ENCODE assay signal across 8 mouse cellular contexts in genomic region chr13:73467421-73468237, GRCm38 (mm10). TPM values are rescaled to one million over a fixed set of nuclear protein-coding genes. Genes with fewer than 3 reads are reported as not detected.
A peak's percentile ranks its signal among the peaks of the same experiment; 100 is the strongest.
DNase-seq lines count a peak whose midpoint lies in the region; ATAC-seq and TF ChIP-seq lines count a peak whose summit lies in the region.

No protein-coding gene starts in this region.

- peak overlapping the region; percentile 87 for H3K4me2 ChIP-seq in forebrain, embryonic 13.5 days
- peak overlapping the region; percentile 86 for H3K4me2 ChIP-seq in liver, embryonic 13.5 days
- peak overlapping the region; percentile 93 for H3K4me2 ChIP-seq in myocyte (ENCODE audit: low read depth)

- no peak for TF ChIP-seq CTCF in bone marrow, adult 2 months (IDR thresholded peaks at IDR 0.05; ENCODE audit: control insufficient read depth, insufficient read depth, low read length)

- H3K36me3 ChIP-seq in forebrain, embryonic 13.5 days (ENCODE audit: poor library complexity, severe bottlenecking), result no peaks in the 10 kb centered on the region; the same call in 1 of the 2 replicates
- peaks cover 31% of the 10 kb centered on the region for H3K36me3 ChIP-seq in liver, embryonic 13.5 days
- H3K36me3 ChIP-seq in myocyte (ENCODE audit: control insufficient read depth, insufficient read depth), result no peaks in the 10 kb centered on the region

- H3K4me1 ChIP-seq in bone marrow, adult 2 months (ENCODE audit: control insufficient read depth, insufficient read depth, low read length), result peaks cover 6% of the 10 kb centered on the region
- peaks cover 35% of the 10 kb centered on the region for H3K4me1 ChIP-seq in forebrain, embryonic 13.5 days
- H3K4me1 ChIP-seq in liver, embryonic 13.5 days (replicated peaks), result peaks cover 75% of the 10 kb centered on the region

- H3K27me3 ChIP-seq in forebrain, embryonic 13.5 days, result no peaks in the 10 kb centered on the region
- H3K27me3 ChIP-seq in liver, embryonic 13.5 days, result no peaks in the 10 kb centered on the region
- H3K27me3 ChIP-seq in myocyte (ENCODE audit: control insufficient read depth, insufficient read depth, insufficient read length), result no peaks in the 10 kb centered on the region

- H3K4me3 ChIP-seq in bone marrow, adult 2 months (replicated peaks; ENCODE audit: control insufficient read depth, low read depth, low read length), result peak overlapping the region; percentile 94
- peak overlapping the region; percentile 88 for H3K4me3 ChIP-seq in forebrain, embryonic 13.5 days
- peak overlapping the region; percentile 95 for H3K4me3 ChIP-seq in liver, embryonic 13.5 days (replicated peaks)
- peak overlapping the region; percentile 43 for H3K4me3 ChIP-seq in myocyte

- no peak for TF ChIP-seq POLR2A in bone marrow, adult 2 months (IDR thresholded peaks at IDR 0.05; ENCODE audit: borderline replicate concordance, control insufficient read depth, low read depth, low read length)
- no peak for TF ChIP-seq POLR2A in myocyte (IDR thresholded peaks at IDR 0.05; ENCODE audit: insufficient read length, low read depth)

- DNase-seq in layer of hippocampus, adult 11-12 months (ENCODE audit: low spot score), result peak; percentile 42
- DNase-seq in layer of hippocampus, postnatal 36 days, result no peak
- DNase-seq in induced T-regulatory cell, adult 2 months (ENCODE audit: low read depth), result peak; percentile 73
- DNase-seq in liver, embryonic 13.5 days, result peak; percentile 53
- DNase-seq in thymus, postnatal 36 days, result peak; percentile 69 to 77

- peak; percentile 90 for ATAC-seq in forebrain, embryonic 13.5 days
- peak; percentile 84 for ATAC-seq in liver, embryonic 13.5 days (ENCODE audit: low read depth)

- H3K9me3 ChIP-seq in forebrain, embryonic 13.5 days (replicated peaks), result no peaks in the 10 kb centered on the region
- H3K9me3 ChIP-seq in liver, embryonic 13.5 days (replicated peaks), result no peaks in the 10 kb centered on the region

- peak overlapping the region; percentile 2 for H3ac ChIP-seq in myocyte (ENCODE audit: control insufficient read depth, insufficient read length)

- peaks cover 40% of the 10 kb centered on the region for H3K79me2 ChIP-seq in myocyte (ENCODE audit: control insufficient read depth, insufficient read depth)

- peak overlapping the region; percentile 94 for H3K27ac ChIP-seq in bone marrow, adult 2 months (ENCODE audit: control insufficient read depth, insufficient read depth, low read depth, low read length, poor library complexity)
- peak overlapping the region; percentile 99 for H3K27ac ChIP-seq in forebrain, embryonic 13.5 days
- peak overlapping the region; percentile 99 for H3K27ac ChIP-seq in liver, embryonic 13.5 days

- H3K9ac ChIP-seq in forebrain, embryonic 13.5 days, result peak overlapping the region; percentile 94
- peak overlapping the region; percentile 99 for H3K9ac ChIP-seq in liver, embryonic 13.5 days

- WGBS in bone marrow, adult 2 months, result under 1% methylated on average over 53 of the region's 53 CpGs
- under 1% methylated on average over 52 of the region's 53 CpGs for WGBS in forebrain, embryonic 13.5 days
- under 1% methylated on average over 53 of the region's 53 CpGs for WGBS in liver, embryonic 13.5 days (ENCODE audit: insufficient replicate concordance)

TF ChIP-seq in myocyte, 11 proteins besides CTCF, POLR2A, EP300 and RAD21:
- TF ChIP-seq REST (IDR thresholded peaks at IDR 0.05; ENCODE audit: insufficient read depth, insufficient read length) (no peak), MYOD1 (IDR thresholded peaks at IDR 0.05; ENCODE audit: control insufficient read depth in 1 of 3, insufficient read length in 2 of 3, low read depth in 2 of 3) (no peak), CEBPB (IDR thresholded peaks at IDR 0.05; ENCODE audit: insufficient read depth, poor library complexity, severe bottlenecking) (no peak), POLR2AphosphoS2 (IDR thresholded peaks at IDR 0.05; ENCODE audit: insufficient read length, low read depth) (no peak), MAX (IDR thresholded peaks at IDR 0.05; ENCODE audit: low read depth) (no peak), USF1 (IDR thresholded peaks at IDR 0.05; ENCODE audit: low read depth) (no peak), TCF3 (IDR thresholded peaks at IDR 0.05; ENCODE audit: insufficient read length, low read depth) (no peak), SRF (IDR thresholded peaks at IDR 0.05; ENCODE audit: control insufficient read depth, insufficient read length, low read depth) (no peak), TCF12 (IDR thresholded peaks at IDR 0.05; ENCODE audit: insufficient read depth, poor library complexity, severe bottlenecking) (no peak), E2F4 (IDR thresholded peaks at IDR 0.05; ENCODE audit: insufficient read depth) (no peak)

RNA-seq across cellular contexts. Expression of gene Lpcat1, which starts 0.6 kb away (rescaled TPM):
- total RNA-seq in layer of hippocampus, postnatal 36 days (2021), result 10 to 100 TPM; 36.6 to 39.4 TPM
- 92.1 and 108 TPM in 2 replicates for polyA plus RNA-seq in bone marrow, adult 2 months (2011; ENCODE audit: insufficient read depth, insufficient read length, low replicate concordance, missing spikeins)
- polyA plus RNA-seq in forebrain, embryonic 13.5 days (2015; fragmentation: Nextera tagmentation; extraction: Ambion mirVana), result 48.5 and 52.3 TPM in 2 replicates
- 77.9 and 83.7 TPM in 2 replicates for polyA plus RNA-seq in liver, embryonic 13.5 days (2015; fragmentation: Nextera tagmentation; extraction: Ambion mirVana)
- 10.1 TPM for polyA plus RNA-seq in myocyte (2012; fragmentation: generic; extraction: Trizol)

Comparison
In these comparisons a context has a peak if more than half of its experiments do, and no peak if none do; other contexts are left out.
1. DNase-seq: peak in layer of hippocampus, adult 11-12 months (single experiment), induced T-regulatory cell, adult 2 months (single experiment), liver, embryonic 13.5 days (single experiment) and thymus, postnatal 36 days (2 of 2); none in layer of hippocampus, postnatal 36 days (0 of 2).
2. H3K4me3 ChIP-seq: peak in every context shown above with its lines; median percentile 95 in liver, embryonic 13.5 days; 94 in bone marrow, adult 2 months; 88 in forebrain, embryonic 13.5 days; 43 in myocyte.
3. Peak in every context shown above with its lines, with median percentiles within 50 percentile points of each other: H3K27ac ChIP-seq and H3K4me2 ChIP-seq.